Mouse (Mus musculus) embryonic facial prominence, embryonic 14.5 days (tissue): ENCODE measurements around the gene Pmp22. TPM values are rescaled to one million over a fixed set of nuclear protein-coding genes. Genes with fewer than 3 reads are reported as not detected.
A peak's percentile ranks its signal among the peaks of the same experiment; 100 is the strongest.

Source experiments
- ATAC-seq: fragments of 200-750 bp; cut with Nextera tagmentation; 2 replicates; pipeline ENCODE4 v1.8.0; 2017; ENCODE audit warnings: low read depth, moderate number of reproducible peaks, moderate TSS enrichment
- DNase-seq: peaks from one replicate; pipeline ENCODE4 v3.0.0-alpha.2; 2015; ENCODE audit warnings: low spot score
- H3K27ac ChIP-seq: fragments of 300-500 bp; sonication (generic); replicated peaks from 2 replicates; pipeline ENCODE4 v1.5.1; 2014; ENCODE audit warnings: low read depth, mild to moderate bottlenecking, low read length, moderate library complexity
- H3K27me3 ChIP-seq: fragments of 300-500 bp; sonication (generic); replicated peaks from 2 replicates; pipeline ENCODE4 v1.6.1; 2014; ENCODE audit warnings: low read length; ENCODE audit not compliant: control insufficient read depth, insufficient read depth
- H3K36me3 ChIP-seq: fragments of 300-500 bp; sonication (generic); 2 replicates; pipeline ENCODE4 v1.6.1; 2014; ENCODE audit warnings: low read length, mixed read lengths; ENCODE audit not compliant: control insufficient read depth, insufficient read depth
- H3K4me1 ChIP-seq: fragments of 300-500 bp; sonication (generic); 2 replicates; pipeline ENCODE4 v1.6.1; 2014; ENCODE audit warnings: antibody characterized with exemption, low read length; ENCODE audit not compliant: control insufficient read depth, insufficient read depth
- H3K4me2 ChIP-seq: fragments of 300-500 bp; sonication (generic); 2 replicates; pipeline ENCODE4 v1.6.1; 2014; ENCODE audit warnings: low read depth, mild to moderate bottlenecking, low read length, moderate library complexity, mixed read lengths
- H3K4me3 ChIP-seq: fragments of 300-500 bp; sonication (generic); 2 replicates; pipeline ENCODE4 v1.5.1; 2014; ENCODE audit warnings: low read depth, mild to moderate bottlenecking, low read length
- H3K9ac ChIP-seq: fragments of 300-500 bp; sonication (generic); 2 replicates; pipeline ENCODE4 v1.6.1; 2014; ENCODE audit warnings: low read depth, mild to moderate bottlenecking, low read length, moderate library complexity, mixed read lengths
- H3K9me3 ChIP-seq: fragments of 300-500 bp; sonication (generic); 2 replicates; pipeline ENCODE4 v1.6.1; 2016; ENCODE audit warnings: low read length; ENCODE audit not compliant: control insufficient read depth
- WGBS: fragments of 180-500 bp; shearing (Covaris S2); extraction: QIAGEN DNeasy Blood & Tissue Kit; methylation state at CpG from one replicate; pipeline ENCODE4 v1.1.7; 2014; 5-methylcytosine and 5-hydroxymethylcytosine counted together
- polyA plus RNA-seq: library from polyadenylated mRNA; unstranded; fragments of >200 nt; fragmentation: Nextera tagmentation; extraction: Ambion mirVana; gene quantifications from 2 replicates; pipeline ENCODE4 v1.2.1, GENCODE M21; 2014

The Pmp22 gene
- 271 and 297 TPM in 2 replicates for polyA plus RNA-seq

DNA sequence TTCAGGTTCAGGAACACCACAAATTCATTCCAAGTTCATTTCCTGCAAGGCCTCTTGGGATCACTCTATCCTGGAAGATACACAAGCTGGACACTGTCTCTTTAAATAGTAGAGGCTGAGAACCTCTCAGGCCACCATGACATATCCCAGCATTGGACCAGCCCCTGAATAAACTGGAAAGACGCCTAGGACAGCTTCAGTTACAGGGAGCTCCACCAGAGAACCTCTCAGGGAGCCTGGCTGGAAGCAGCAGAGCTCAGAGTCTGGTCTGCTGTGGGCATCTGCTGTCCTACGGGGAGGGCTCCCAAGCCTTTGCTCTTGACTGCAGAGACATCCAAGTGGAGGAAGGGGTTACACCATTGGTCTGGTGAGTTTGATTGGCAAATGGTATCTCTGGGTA lies at the start of gene Pmp22:
Gene Pmp22, plus strand, starts transcription at position 199 of the 400 bp plus-strand sequence.
- peaks cover 8% of the 10 kb centered on the region; the same call in 1 of the 2 replicates for H3K27me3 ChIP-seq
- peaks cover 22% of the 10 kb centered on the region for H3K4me1 ChIP-seq
- H3K4me3 ChIP-seq: no peak within 1 kb of the TSS
- 68% methylated on average over 2 of the region's 2 CpGs for WGBS
- no peak for DNase-seq
- H3K4me2 ChIP-seq: peak within 1 kb of the TSS; percentile 15; the same call in 1 of the 2 replicates
- no peak within 1 kb of the TSS for H3K27ac ChIP-seq
- ATAC-seq: no peak
- no peaks in the 10 kb centered on the region for H3K36me3 ChIP-seq
- no peak within 1 kb of the TSS for H3K9ac ChIP-seq
- H3K9me3 ChIP-seq: no peaks in the 10 kb centered on the region

DNA sequence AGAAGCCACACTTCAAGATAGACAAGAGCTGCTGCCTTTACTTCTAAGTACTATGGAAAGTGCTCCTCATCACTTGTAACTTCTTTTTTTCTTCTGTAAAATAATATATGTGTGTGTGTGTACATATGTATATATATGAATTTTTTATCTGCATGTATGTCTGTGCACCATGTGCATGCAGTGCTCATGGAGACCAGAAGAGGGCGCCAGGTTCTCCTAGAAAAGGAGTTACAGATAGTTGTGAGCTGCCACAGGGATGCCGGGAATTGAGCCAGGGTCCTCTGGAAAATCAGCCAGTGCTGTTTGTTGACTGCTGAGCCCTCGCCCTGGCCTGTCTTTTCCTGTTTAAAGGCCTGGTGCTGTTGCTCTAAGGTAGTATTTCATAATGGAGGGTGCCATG lies 44.2 kb upstream of the Pmp22 start:
- WGBS: 81% methylated on average over 3 of the region's 3 CpGs

DNA sequence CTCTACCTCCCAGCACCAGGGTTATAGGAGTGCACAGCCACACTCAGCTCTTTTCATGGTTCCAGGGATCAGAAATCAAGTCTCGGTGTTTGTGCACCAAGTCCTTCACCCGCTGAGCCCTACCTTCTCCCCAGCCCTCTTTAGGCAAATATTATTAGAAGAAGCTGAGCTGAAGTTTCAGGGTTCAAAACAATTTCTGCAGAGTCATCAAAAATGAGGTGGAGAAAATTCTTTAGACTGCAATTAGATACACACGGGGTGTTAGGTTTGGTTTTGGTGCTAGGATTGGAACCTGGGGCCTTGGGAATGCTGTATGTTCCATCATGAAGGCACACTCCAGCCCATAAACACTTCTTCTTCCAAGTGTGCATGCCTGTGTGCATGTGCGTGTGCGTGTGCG lies 40.1 kb upstream of the Pmp22 start:
- no peak overlapping the region for H3K4me3 ChIP-seq
- H3K27ac ChIP-seq: no peak overlapping the region
- H3K27me3 ChIP-seq: no peaks in the 10 kb centered on the region
- no peak overlapping the region for H3K9ac ChIP-seq
- 78% methylated on average over 6 of the region's 6 CpGs for WGBS
- H3K9me3 ChIP-seq: 0 out of 2 replicates have a peak, but pooled peaks cover 6% of the 10 kb centered on the region
- DNase-seq (no peak), ATAC-seq (no peak)
- 0 out of 2 replicates have a peak, but pooled peaks cover 3% of the 10 kb centered on the region for H3K4me1 ChIP-seq
- H3K4me2 ChIP-seq: no peak overlapping the region
- no peaks in the 10 kb centered on the region for H3K36me3 ChIP-seq

More for the DNA sequence above, 44.2 kb upstream of the Pmp22 start:
- no peak overlapping the region for H3K4me3 ChIP-seq
- no peak overlapping the region for H3K9ac ChIP-seq
- DNase-seq (no peak), ATAC-seq (no peak)
- no peak overlapping the region for H3K27ac ChIP-seq
- H3K9me3 ChIP-seq: 0 out of 2 replicates have a peak, but pooled peaks cover 6% of the 10 kb centered on the region
- no peaks in the 10 kb centered on the region for H3K27me3 ChIP-seq
- H3K4me1 ChIP-seq: no peaks in the 10 kb centered on the region
- no peak overlapping the region for H3K4me2 ChIP-seq
- no peaks in the 10 kb centered on the region for H3K36me3 ChIP-seq

DNA sequence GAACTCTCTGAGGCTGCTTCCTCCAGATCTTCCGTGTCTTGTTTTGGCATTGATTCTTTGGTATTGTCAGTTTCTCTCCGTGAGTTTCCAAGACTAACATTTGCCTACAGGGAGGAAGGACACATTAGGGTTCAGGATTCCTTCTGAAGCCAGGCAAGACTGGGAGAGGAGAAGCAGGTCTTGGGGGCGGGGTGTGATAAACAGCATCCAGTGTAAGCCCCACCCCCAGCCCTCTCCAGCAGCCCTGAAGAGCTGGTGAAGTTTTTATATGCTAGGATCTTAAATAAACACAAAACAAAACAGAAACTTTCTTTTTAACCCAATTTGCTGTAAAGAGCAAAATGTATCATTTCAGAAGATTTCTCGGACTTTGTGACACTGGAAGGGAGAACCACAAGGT lies 38.6 kb upstream of the Pmp22 start:
- ATAC-seq: no peak; the same call in 1 of the 2 replicates
- H3K4me2 ChIP-seq: peak overlapping the region; percentile 14

DNA sequence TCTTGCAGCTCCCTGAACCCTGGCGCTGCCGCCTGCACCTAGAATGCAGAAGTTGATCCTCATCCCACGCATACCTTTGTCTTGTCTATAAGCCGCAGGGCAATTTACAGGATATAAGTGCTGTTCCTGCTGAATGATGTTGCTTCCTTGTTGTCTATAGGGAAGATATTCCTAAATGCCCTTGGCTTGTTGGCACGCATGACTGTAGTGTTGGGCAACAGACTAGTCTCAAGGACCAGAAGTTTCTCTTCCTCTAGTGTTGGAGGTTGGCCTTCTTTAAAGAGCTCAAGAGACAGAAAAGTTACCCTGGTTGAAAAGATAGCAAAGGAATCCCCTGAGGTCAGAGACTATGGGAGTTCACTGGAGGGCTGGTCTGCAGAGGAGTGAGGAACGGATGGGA lies 37.8 kb upstream of the Pmp22 start:
- WGBS: 91% methylated on average over 6 of the region's 6 CpGs

More for the DNA sequence above, 38.6 kb upstream of the Pmp22 start:
- Histone ChIP-seq H3K9ac (no peak overlapping the region), H3K27ac (no peak overlapping the region; the same call in 1 of the 2 replicates), H3K27me3 (no peaks in the 10 kb centered on the region), H3K36me3 (no peaks in the 10 kb centered on the region), H3K4me3 (no peak overlapping the region), H3K9me3 (no peaks in the 10 kb centered on the region), H3K4me1 (0 out of 2 replicates have a peak, but pooled peaks cover 3% of the 10 kb centered on the region)
- WGBS: 40% methylated on average over 4 of the region's 4 CpGs
- peak; percentile 44 for DNase-seq

DNA sequence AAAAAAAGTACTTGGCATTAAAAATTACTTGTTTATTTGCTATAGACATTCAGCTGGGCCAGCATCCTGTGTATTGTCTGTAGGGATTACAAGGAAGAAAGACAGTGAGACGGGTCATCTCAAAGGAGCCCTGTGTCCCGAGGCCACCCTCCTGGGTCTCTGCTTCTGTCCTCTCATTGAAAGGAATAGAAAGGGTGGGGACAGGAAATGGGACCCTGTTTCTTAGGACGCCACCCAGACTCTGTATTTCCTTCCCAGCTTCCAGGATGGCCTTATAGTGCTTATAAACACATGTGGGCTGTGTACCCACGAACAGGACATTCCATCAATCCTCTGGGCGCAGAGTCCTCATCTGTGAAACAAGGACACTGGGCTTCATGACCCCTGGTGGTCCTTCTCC lies 36.5 kb upstream of the Pmp22 start:
- Histone ChIP-seq H3K4me1 (0 out of 2 replicates have a peak, but pooled peaks cover 3% of the 10 kb centered on the region), H3K9ac (no peak overlapping the region), H3K36me3 (no peaks in the 10 kb centered on the region), H3K27me3 (no peaks in the 10 kb centered on the region), H3K9me3 (no peaks in the 10 kb centered on the region), H3K4me2 (no peak overlapping the region), H3K27ac (no peak overlapping the region), H3K4me3 (no peak overlapping the region)
- DNase-seq (no peak), ATAC-seq (no peak)
- WGBS: 70% methylated on average over 5 of the region's 5 CpGs

More for the DNA sequence above, 37.8 kb upstream of the Pmp22 start:
- DNase-seq: no peak
- ATAC-seq: no peak
- Histone ChIP-seq H3K4me2 (no peak overlapping the region), H3K27me3 (no peaks in the 10 kb centered on the region), H3K9me3 (no peaks in the 10 kb centered on the region), H3K4me3 (no peak overlapping the region), H3K36me3 (no peaks in the 10 kb centered on the region), H3K27ac (no peak overlapping the region), H3K4me1 (0 out of 2 replicates have a peak, but pooled peaks cover 3% of the 10 kb centered on the region), H3K9ac (no peak overlapping the region)

DNA sequence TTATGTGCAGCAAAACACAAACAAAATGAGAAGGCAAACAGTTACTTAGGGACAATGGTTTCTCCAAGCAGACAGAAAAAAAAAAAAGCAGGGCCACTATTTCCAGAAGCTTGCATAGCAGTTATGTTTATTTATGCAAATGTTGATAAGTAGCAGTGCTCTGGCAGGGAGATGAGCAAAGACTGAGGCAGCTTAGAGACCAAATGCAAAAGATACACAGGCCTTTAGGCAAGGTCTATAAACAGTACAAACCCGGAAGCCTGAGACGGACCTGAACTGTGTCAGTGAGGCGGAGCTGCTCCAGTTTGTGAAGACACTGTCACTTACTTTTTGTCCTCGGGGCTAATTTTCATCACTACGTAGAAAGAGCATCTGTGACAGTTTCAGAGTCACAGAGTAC lies 35.2 kb upstream of the Pmp22 start:
- DNase-seq (no peak), ATAC-seq (no peak)
- H3K9me3 ChIP-seq: no peaks in the 10 kb centered on the region
- no peaks in the 10 kb centered on the region for H3K27me3 ChIP-seq
- 68% methylated on average over 5 of the region's 5 CpGs for WGBS
- H3K4me3 ChIP-seq: no peak overlapping the region
- no peak overlapping the region for H3K9ac ChIP-seq
- H3K36me3 ChIP-seq: no peaks in the 10 kb centered on the region
- H3K27ac ChIP-seq: no peak overlapping the region
- 0 out of 2 replicates have a peak, but pooled peaks cover 3% of the 10 kb centered on the region for H3K4me1 ChIP-seq
- no peak overlapping the region for H3K4me2 ChIP-seq

DNA sequence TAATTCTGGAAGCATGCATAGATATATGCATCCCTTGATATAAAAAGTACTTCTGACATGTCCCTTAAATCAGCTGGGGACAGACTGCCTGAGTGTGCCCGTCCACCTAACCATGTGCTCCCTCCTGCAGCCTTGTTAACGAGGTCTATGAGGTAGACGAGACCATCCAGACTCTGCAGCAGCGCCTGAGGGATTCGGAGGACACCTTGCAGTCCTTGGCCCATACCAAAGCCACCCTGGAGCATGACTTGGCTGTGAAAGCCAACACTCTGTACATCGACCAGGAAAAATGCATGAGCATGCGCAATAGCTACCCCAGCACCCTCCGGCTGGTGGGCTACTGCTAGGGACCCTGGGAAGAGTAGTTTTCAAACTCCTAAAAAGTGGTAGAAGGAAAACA lies 34.3 kb upstream of the Pmp22 start:
- WGBS: 88% methylated on average over 8 of the region's 8 CpGs
- H3K27ac ChIP-seq: no peak overlapping the region
- H3K4me1 ChIP-seq: 0 out of 2 replicates have a peak, but pooled peaks cover 3% of the 10 kb centered on the region
- ATAC-seq: no peak
- no peaks in the 10 kb centered on the region for H3K9me3 ChIP-seq
- no peaks in the 10 kb centered on the region for H3K27me3 ChIP-seq
- no peaks in the 10 kb centered on the region for H3K36me3 ChIP-seq
- H3K9ac ChIP-seq: no peak overlapping the region
- no peak for DNase-seq
- H3K4me2 ChIP-seq: no peak overlapping the region
- H3K4me3 ChIP-seq: no peak overlapping the region

DNA sequence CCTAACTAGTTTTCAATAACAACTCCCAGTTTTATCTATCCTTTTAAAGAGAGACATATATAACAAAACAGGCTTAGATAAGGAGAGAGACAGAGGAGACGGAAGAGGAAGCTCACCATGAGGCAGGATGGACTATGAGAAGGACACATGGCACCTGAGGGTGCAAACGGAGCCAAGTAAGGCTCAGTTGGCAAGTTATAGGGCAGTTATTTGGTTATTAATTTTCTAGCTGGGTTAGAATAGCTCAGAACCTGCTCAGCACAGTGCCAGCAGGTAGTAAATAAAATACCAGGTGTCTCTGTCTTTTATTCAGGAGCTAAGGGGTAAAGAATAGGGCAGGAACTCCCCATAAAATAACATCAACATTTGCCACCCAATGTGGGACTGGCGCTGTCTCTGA lies 30.8 kb upstream of the Pmp22 start:
- no peaks in the 10 kb centered on the region for H3K27me3 ChIP-seq
- H3K27ac ChIP-seq: no peak overlapping the region
- H3K4me2 ChIP-seq: no peak overlapping the region
- H3K9ac ChIP-seq: no peak overlapping the region
- no peaks in the 10 kb centered on the region for H3K4me1 ChIP-seq
- no peak overlapping the region for H3K4me3 ChIP-seq
- no peaks in the 10 kb centered on the region for H3K9me3 ChIP-seq
- 81% methylated on average over 3 of the region's 3 CpGs for WGBS
- no peaks in the 10 kb centered on the region for H3K36me3 ChIP-seq
- no peak for ATAC-seq
- no peak for DNase-seq
